Mouse (Mus musculus) left cerebral cortex, adult 11 months (tissue): ENCODE data around the gene Pdia3.
"Not testable (repeated sequence)": the region's sequence is repeated elsewhere in the genome, so short reads cannot be mapped to it uniquely, and the experiment has no call there.

Source experiments
- DNase-seq: peaks from one replicate; pipeline ENCODE4 v3.0.0; 2022; ENCODE audit warnings: low spot score

The Pdia3 gene

GRCm38 (mm10) chr2:121413387-121414042 is at the start of gene Pdia3, which contains the start of gene Catsper2:
Pdia3 (plus strand) TSS chr2:121413775.
Catsper2 (minus strand) TSS chr2:121413792.
- DNase-seq = peak; percentile 89

GRCm38 (mm10) chr2:121368831-121369230 is 44.7 kb upstream of the Pdia3 start:
- no peak for DNase-seq

DNA sequence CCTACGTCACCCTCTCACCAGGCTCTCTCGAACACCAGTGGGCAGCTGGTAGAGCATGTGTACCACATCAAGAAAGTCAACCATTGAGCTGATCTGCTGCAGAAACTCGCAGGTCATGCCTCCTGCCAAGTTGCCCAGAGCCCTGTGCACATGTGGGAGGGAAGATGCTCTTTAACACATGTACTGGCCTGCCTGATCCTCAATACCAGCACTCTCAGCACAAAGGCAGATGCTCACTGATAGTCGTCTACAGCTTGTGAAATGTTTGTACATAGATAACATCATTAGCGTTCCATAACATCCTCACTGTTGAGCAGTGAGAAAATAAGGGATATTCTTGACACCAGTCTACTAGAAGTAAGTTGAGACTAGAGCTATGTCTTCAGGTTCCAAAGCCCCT is 42.7 kb upstream of the Pdia3 start:
- no peak for DNase-seq

- DNase-seq = no peak
These were observed 41.3 kb upstream of the Pdia3 start for GRCm38 (mm10) chr2:121372266-121372665.

DNA sequence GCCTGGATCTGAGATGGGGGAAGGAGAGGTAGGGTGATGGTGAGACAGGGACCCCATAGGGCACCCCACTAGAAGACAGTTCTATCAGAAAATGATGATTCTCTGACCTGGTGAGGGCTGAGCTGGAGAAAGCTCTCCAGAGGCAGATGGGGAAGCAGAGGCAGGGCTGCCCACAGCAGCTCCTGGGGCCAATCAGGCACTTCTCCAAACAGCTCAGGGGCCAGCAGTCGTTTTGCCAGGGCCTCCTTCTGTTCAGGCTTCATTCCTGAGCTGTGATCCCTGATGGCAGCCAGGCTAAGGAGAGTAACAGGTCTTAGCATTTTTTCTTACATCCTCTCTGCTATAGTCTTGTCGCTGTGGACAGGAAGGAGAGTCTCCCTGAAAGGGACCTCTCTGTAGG is 38.8 kb upstream of the Pdia3 start:
- no peak for DNase-seq

DNA sequence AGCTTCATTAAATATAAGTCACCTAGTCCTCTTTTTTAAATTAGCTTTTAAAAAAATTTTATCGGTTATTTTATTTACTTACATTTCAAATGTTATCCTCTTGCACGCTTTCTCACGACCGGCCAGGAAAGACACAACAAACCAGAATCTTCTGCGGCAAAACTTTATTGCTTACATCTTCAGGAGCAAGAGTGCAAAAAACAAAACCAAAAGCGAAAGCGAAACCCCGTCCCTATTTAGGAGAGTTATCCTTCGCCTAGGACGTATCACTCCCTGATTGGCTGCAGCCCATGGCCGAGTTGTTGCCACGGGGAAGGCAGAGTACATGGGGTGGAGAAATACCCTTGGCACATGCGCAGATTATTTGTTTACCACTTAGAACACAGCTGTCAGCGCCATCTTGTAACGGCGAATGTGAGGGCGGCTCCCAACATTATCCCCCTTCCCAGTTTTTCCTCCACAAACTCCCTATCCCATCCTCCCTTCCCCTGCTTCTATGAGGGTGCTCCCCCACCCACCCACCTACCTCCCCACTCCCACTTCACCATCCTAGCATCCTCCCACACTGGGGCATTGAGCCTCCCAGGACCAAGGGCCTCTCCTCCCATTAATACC is 26.5 kb upstream of the Pdia3 start, which contains the start of gene Strc:
Gene Strc (minus strand): TSS at position 208 of the 615 bp plus-strand sequence.
- not testable (repeated sequence) for DNase-seq

GRCm38 (mm10) chr2:121396624-121397023 is 17.0 kb upstream of the Pdia3 start:
- DNase-seq = peak; percentile 36

- DNase-seq = no peak
These were observed 10.3 kb upstream of the Pdia3 start for GRCm38 (mm10) chr2:121403296-121403695.

- DNase-seq = no peak
These were observed 5.4 kb upstream of the Pdia3 start for GRCm38 (mm10) chr2:121408160-121408559.

- DNase-seq = no peak
These were observed 660 bp upstream of the Pdia3 start for GRCm38 (mm10) chr2:121412843-121413386.

GRCm38 (mm10) chr2:121414139-121414685 is 637 bp downstream of the Pdia3 start:
- peak; percentile 29 for DNase-seq

DNA sequence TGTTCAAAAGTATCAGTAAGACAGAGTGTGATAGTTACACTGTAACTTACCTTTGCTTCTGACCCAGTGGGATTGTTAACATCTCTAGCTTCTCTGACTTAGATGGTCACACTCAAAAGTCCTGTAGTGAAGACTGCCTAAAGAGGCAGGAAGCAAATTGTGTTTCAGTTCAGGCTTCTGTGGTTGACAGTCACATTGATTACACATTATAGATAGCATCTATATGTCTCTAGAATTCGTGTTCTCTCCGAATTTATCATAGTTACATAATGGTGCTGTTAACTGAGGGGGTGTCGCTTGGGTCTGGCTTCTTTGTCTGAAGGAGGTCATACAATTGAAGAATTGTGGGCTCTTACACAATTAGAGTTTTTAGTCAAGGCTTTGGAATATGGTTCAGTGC is 1.5 kb downstream of the Pdia3 start:
- DNase-seq = no peak

DNA sequence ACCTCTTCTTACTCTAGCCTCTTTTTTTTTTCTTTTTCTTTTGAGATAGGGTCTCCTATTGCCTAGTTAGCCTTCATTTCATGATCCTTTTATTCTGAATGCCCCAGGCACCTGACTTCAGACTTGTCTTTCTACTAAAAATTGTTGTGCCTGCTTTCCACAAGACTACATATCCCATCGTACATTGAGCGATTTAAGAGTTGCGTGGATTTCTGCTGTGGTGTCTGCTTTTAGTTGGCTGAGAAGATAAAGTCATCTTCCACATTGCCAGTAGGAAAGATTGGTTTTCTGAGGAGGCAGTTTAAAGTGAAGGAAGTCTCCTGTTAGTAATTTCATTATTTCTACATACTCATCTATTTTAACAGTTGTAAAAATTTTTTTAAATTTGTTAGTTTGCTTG is 2.0 kb downstream of the Pdia3 start:
- DNase-seq = no peak

- no peak for DNase-seq
These were observed 2.8 kb downstream of the Pdia3 start for GRCm38 (mm10) chr2:121416356-121416755.

DNA sequence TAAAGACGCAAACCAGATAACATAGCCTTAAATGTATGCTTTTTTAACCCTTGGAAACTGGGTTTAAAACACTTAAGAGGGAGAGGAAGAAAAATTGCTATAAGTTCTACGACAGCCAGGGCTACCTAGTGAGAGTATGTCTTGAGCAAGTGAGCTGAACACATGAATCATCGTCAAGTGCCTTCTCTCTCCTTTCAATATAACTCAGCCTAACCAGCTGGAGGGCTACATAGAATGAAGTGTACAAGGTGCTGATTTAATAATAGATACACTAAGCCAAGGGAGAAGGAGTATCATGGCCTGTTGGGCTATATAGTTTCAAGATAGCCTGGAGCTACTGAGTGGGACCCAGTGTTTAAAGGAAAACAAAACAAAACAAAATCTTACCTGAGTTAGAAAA is 4.9 kb downstream of the Pdia3 start:
- no peak for DNase-seq

- no peak for DNase-seq
These were observed 9.6 kb downstream of the Pdia3 start for GRCm38 (mm10) chr2:121423166-121423565.

DNA sequence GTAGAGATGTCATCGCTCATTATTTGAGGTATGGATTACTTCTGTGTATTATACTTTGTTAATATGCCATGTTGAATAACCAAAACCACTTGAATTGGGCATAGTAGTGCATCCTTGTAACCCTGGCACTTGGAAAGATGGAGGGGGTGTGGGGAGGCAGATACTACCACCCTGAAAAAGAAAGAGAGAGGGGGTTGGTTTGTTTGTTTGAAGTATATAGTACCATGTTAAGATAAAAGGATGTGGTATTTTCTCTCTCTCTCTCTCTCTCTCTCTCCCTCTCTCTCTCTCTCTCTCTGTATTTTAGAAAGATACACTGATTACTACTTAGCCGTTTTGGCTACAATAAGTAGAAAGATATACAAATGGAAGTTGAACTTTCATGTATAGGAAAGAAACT is 12.3 kb downstream of the Pdia3 start:
- DNase-seq = no peak

DNA sequence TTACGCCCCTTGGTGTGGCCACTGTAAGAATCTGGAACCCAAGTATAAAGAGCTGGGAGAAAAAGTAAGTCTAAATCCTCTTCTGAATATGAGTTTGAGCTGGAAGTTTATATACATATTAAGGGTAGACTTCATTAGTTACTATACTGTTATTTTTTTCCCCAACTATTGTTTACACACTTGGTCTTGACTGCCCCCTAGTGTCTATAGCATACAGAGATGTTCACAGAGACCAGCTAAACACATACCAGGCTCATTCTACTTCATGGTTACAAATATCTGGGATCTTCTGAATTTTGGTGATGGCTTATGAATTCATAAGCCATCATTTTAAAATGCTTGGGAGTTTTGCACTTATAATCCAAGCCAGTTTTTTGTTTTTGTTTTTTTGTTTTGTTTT is 21.3 kb downstream of the Pdia3 start:
- DNase-seq = no peak

GRCm38 (mm10) chr2:121439746-121440145 is 26.2 kb downstream of the Pdia3 start:
- DNase-seq = no peak

- DNase-seq = no peak
These were observed 27.4 kb downstream of the Pdia3 start for GRCm38 (mm10) chr2:121440834-121441605.

DNA sequence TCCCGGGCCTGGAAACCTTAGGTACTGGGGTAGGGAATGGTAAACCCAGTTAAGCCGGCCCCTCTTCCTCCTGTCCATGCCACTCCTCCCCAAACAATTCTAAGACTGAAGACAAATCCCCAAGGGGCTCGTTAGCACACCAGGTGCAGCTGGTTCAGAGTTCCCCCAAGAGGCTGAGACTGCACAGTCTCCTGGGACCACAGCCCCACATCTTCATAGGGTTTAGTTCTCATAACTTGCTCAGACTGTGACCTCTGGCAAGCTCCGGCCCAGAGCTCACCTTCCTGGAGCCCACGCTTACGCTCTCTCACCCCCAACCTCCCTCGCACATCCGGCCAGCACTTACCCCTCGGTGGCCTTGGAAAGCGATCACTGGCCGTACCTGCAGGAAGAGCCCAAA is 28.2 kb downstream of the Pdia3 start:
- DNase-seq = no peak

DNA sequence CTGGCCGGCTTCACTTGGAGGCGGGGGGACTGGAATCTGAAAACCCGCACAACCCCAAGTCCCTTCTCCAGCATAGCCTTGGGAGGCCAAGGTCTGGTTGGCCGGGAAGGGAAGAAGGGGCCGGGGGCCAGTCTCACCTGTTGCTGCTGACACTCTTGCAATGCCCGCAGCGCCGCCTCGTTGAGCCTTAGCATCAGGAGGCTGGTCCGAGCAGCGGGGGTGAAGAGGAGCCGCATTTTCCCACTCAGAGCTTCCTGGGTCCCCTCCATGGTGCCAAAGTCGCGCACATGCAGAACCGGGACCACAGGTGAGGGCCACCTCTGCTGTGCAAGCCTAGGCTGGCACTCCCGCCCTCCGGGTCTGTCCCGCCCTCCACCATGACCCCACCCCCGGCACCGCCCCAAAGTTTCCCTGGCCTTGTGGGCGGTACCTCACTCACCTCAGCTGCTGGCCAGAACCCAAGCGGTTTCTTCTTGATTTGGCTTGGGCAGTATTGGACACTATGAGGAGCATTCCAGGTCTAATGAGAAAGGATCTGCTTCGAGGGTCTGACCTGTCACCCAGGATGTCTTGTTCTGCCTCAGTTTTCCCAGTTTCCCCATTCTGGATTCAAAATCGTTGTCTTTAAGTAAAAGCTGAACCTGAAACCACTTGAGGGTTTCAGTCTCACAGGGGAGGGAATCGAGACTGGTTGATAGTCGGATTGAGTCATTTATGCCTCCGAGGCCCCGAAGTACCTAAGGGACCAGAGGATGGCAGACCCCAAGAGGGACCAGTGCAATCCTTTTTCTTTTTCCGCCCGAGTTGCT is 28.9 kb downstream of the Pdia3 start:
- no peak for DNase-seq
